Mouse (Mus musculus): ENCODE measurements at regions not wholly inside any gene's neighbourhood (a gene's known extent, or its start where the extent isn't known, plus 50 kb on each side); places are given as distances from the start of the nearest gene placed in this dataset.

GRCm38 (mm10) chr4:48992021-48992420 is 67.1 kb upstream of the Plppr1 start:
- TF ChIP-seq CTCF (conservative IDR thresholded peaks at IDR 0.05 in 1 of 2, IDR thresholded peaks at IDR 0.05 in 1 of 2; ENCODE audit: low read depth in 2 of 2, low read length in 2 of 2) (no peak), ZMIZ1 (IDR thresholded peaks at IDR 0.05; ENCODE audit: low read depth, low read length) (no peak), GABPA (IDR thresholded peaks at IDR 0.05; ENCODE audit: insufficient replicate concordance, low read depth, low read length) (no peak), IRF4 (IDR thresholded peaks at IDR 0.05; ENCODE audit: low read depth, low read length) (no peak), CHD2 (IDR thresholded peaks at IDR 0.05; ENCODE audit: low read length) (no peak), POLR2A (IDR thresholded peaks at IDR 0.05; ENCODE audit: low read depth, low read length) (no peak), NELFE (IDR thresholded peaks at IDR 0.05; ENCODE audit: low read depth, low read length) (no peak), NRF1 (IDR thresholded peaks at IDR 0.05; ENCODE audit: low read depth, low read length) (no peak), ZKSCAN1 (IDR thresholded peaks at IDR 0.05; ENCODE audit: borderline replicate concordance, low read depth, low read length) (no peak), KAT2A (IDR thresholded peaks at IDR 0.05; ENCODE audit: insufficient replicate concordance, low read length) (no peak), MYC (IDR thresholded peaks at IDR 0.05; ENCODE audit: low read depth, low read length) (no peak), PAX5 (IDR thresholded peaks at IDR 0.05; ENCODE audit: low read length) (no peak), ETS1 (conservative IDR thresholded peaks at IDR 0.05; ENCODE audit: low read depth, low read length) (no peak), POLR2AphosphoS2 (IDR thresholded peaks at IDR 0.05; ENCODE audit: low read depth, low read length) (no peak)
- Histone ChIP-seq H3K36me3 (replicated peaks in 1 of 2; ENCODE audit: control insufficient read depth in 1 of 2, insufficient read depth in 1 of 2, low read length in 1 of 2) (no peaks in the 10 kb centered on the region), H3K79me2 (replicated peaks; ENCODE audit: control insufficient read depth, extremely low read depth, insufficient read depth, poor library complexity, severe bottlenecking) (no peaks in the 10 kb centered on the region), H3K4me2 (ENCODE audit: insufficient read depth, low read depth, poor library complexity, severe bottlenecking) (no peak overlapping the region), H3K9ac (ENCODE audit: insufficient read depth, low read depth) (no peak overlapping the region), H3K4me1 (ENCODE audit: control insufficient read depth in 1 of 2, insufficient read depth in 2 of 2) (no peaks in the 10 kb centered on the region), H3K27me3 (replicated peaks) (no peaks in the 10 kb centered on the region), H3K9me3 (replicated peaks; ENCODE audit: low read length) (no peaks in the 10 kb centered on the region), H3K4me3 (replicated peaks in 1 of 3; ENCODE audit: low read depth in 2 of 3, low read length in 2 of 3, poor library complexity in 1 of 3) (no peak overlapping the region), H3K27ac (ENCODE audit: insufficient read depth, low read depth) (no peak overlapping the region)
- dilution Hi-C loops (cut with MboI; ENCODE audit: extremely low pct_ligation_motif_present, extremely low pct_unique_long_range_greater_than_20kb, low sequenced_read_pairs), result no loop called here
- no peak for DNase-seq (ENCODE audit: extremely low read depth)
- in situ Hi-C loops (cut with MboI; ENCODE audit: low pct_ligation_motif_present, low pct_unique_long_range_greater_than_20kb, low sequenced_read_pairs), result no loop called here
